Mouse (Mus musculus) embryo, embryonic 11 days (tissue): ENCODE results near the gene Brsk1.
A peak's percentile ranks its signal among the peaks of the same experiment; 100 is the strongest.

ENCODE experiments used
- DNase-seq: peaks from one replicate; pipeline ENCODE4 v3.0.0-alpha.2; 2015

Brsk1 gene

GRCm38 (mm10) chr7:4740309-4740727, 49.9 kb downstream of the Brsk1 start:
- peak; percentile 29 for DNase-seq

- peak; percentile 67 for DNase-seq
Observed at GRCm38 (mm10) chr7:4741151-4741550, 50.7 kb downstream of the Brsk1 start.

GRCm38 (mm10) chr7:4741672-4742481, 51.5 kb downstream of the Brsk1 start:
- no peak for DNase-seq

- no peak for DNase-seq
Observed at GRCm38 (mm10) chr7:4742482-4742819, 52.0 kb downstream of the Brsk1 start.

- no peak for DNase-seq
Observed at GRCm38 (mm10) chr7:4743354-4743753, 53.0 kb downstream of the Brsk1 start.

GRCm38 (mm10) chr7:4744886-4745285, 54.5 kb downstream of the Brsk1 start:
- no peak for DNase-seq

GRCm38 (mm10) chr7:4746326-4746980, 56.0 kb downstream of the Brsk1 start:
- no peak for DNase-seq

- no peak for DNase-seq
Observed at GRCm38 (mm10) chr7:4747156-4747899, 56.9 kb downstream of the Brsk1 start.

GRCm38 (mm10) chr7:4748321-4748720, 57.9 kb downstream of the Brsk1 start:
- DNase-seq, result no peak

- DNase-seq, result no peak
Observed at GRCm38 (mm10) chr7:4749169-4749568, 58.8 kb downstream of the Brsk1 start.

GRCm38 (mm10) chr7:4751971-4752820, 61.8 kb downstream of the Brsk1 start:
- peak; percentile 71 for DNase-seq

- DNase-seq, result peak; percentile 94
Observed at GRCm38 (mm10) chr7:4752821-4753570, 62.6 kb downstream of the Brsk1 start, which contains the start of gene Cox6b2. Gene Cox6b2, minus strand, starts transcription at chr7:4753094.

GRCm38 (mm10) chr7:4759670-4760069, 69.3 kb downstream of the Brsk1 start:
- DNase-seq, result no peak

GRCm38 (mm10) chr7:4764946-4765710, 74.7 kb downstream of the Brsk1 start:
- DNase-seq, result no peak
